ENCODE assay signal across 8 mouse cellular contexts in the genomic region with DNA sequence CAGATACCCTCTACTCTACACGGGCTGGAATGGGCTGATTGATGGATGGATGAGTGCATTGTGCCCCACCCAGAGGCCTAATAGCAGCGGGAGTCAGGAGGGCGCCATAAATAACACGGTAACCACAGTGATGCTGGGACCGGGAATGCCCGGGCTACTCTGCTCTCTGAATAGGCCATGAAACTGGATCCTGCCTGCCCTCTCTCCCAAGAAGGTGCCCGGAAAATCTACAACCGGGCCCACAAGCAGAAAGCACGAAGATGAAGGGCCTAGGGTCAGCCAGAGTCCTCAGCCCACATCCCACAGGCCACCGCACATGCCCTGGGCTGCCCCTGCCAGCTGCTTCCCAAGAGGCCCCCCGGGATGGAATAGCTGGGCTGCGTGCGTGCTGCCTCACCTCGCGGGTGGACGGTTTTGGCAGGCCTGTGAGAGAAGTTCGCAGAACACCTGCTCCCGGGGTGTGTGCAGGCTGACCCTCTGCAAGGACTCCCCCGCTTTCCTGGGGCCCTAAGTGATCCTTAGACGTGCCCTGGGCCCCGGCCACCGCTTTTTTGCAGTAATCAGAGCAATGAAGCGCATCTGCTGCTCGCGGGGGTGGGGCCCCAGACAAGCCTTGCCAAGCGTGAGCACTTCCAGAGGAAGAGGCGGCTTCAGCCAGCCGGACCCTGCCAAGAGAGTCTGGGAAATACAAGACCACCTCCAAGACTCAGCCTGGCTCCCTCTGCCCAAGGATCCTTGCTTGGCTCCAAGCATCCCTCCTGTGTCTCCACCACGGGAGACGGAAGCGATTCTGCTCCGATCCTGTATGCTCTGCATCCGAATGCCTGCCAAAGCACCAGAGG.
DNase-seq lines count a peak whose midpoint lies in the region; ATAC-seq and TF ChIP-seq lines count a peak whose summit lies in the region.

No protein-coding gene starts in this region.

- no peak for TF ChIP-seq POLR2A in heart, adult 2 months (IDR thresholded peaks at IDR 0.05; ENCODE audit: insufficient read depth, low read depth, low read length)
- TF ChIP-seq POLR2A in limb, embryonic 14.5 days (IDR thresholded peaks at IDR 0.05; ENCODE audit: borderline replicate concordance, extremely low read depth, insufficient read depth, insufficient read length), result no peak

- H3K27me3 ChIP-seq in heart, embryonic 15.5 days, result peaks cover 24% of the 10 kb centered on the region
- H3K27me3 ChIP-seq in heart, adult 2 months (ENCODE audit: control insufficient read depth, insufficient read depth, low read length), result no peaks in the 10 kb centered on the region
- peaks cover 9% of the 10 kb centered on the region; the same call in 1 of the 2 replicates for H3K27me3 ChIP-seq in forebrain, embryonic 13.5 days
- H3K27me3 ChIP-seq in limb, embryonic 14.5 days (ENCODE audit: control insufficient read depth, insufficient read depth, low read length), result peaks cover 24% of the 10 kb centered on the region

- intact Hi-C loops in heart, adult 2 months (cut with DNase I), result no loop called here

- H3K27ac ChIP-seq in heart, embryonic 15.5 days, result no peak overlapping the region
- H3K27ac ChIP-seq in heart, adult 2 months, result no peak overlapping the region
- no peak overlapping the region for H3K27ac ChIP-seq in forebrain, embryonic 13.5 days
- H3K27ac ChIP-seq in limb, embryonic 14.5 days (replicated peaks; ENCODE audit: low read depth, low read length), result no peak overlapping the region

- no peak for TF ChIP-seq EP300 in heart, adult 2 months (IDR thresholded peaks at IDR 0.05; ENCODE audit: insufficient read depth, low read depth, low read length)

- no peaks in the 10 kb centered on the region for H3K79me2 ChIP-seq in heart, adult 2 months (replicated peaks; ENCODE audit: control insufficient read depth, insufficient read depth, low read length)

- H3K4me1 ChIP-seq in heart, embryonic 15.5 days (replicated peaks), result peaks cover 13% of the 10 kb centered on the region
- no peaks in the 10 kb centered on the region for H3K4me1 ChIP-seq in heart, adult 2 months (ENCODE audit: control insufficient read depth, insufficient read depth, low read length)
- peaks cover 9% of the 10 kb centered on the region for H3K4me1 ChIP-seq in forebrain, embryonic 13.5 days
- H3K4me1 ChIP-seq in limb, embryonic 14.5 days (ENCODE audit: control insufficient read depth, insufficient read depth, low read length), result peaks cover 8% of the 10 kb centered on the region

- H3K4me2 ChIP-seq in heart, embryonic 15.5 days, result peak overlapping the region; percentile 35
- peak overlapping the region; percentile 30 for H3K4me2 ChIP-seq in forebrain, embryonic 13.5 days
- peak overlapping the region; percentile 33 for H3K4me2 ChIP-seq in limb, embryonic 14.5 days (replicated peaks; ENCODE audit: low read depth, low read length, severe bottlenecking)

- no peak for TF ChIP-seq CTCF in heart, adult 2 months (IDR thresholded peaks at IDR 0.05)

- peak; percentile 35; the same call in 1 of the 2 replicates for ATAC-seq in heart, embryonic 15.5 days (replicated peaks; ENCODE audit: insufficient number of reproducible peaks, insufficient read depth, low FRiP score, low read depth)
- no peak for ATAC-seq in forebrain, embryonic 13.5 days
- ATAC-seq in limb, embryonic 14.5 days (ENCODE audit: low FRiP score, low read depth), result peak; percentile 71
- ATAC-seq in activated CD4-positive, CD25-positive, alpha-beta regulatory T cell, adult 4 months, result no peak

- no peak for DNase-seq in heart, adult 2 months
- DNase-seq in MN1 (ENCODE audit: low spot score), result peak; percentile 25
- peak; percentile 15 for DNase-seq in limb, embryonic 14.5 days (ENCODE audit: low spot score)
- no peak for DNase-seq in spleen, adult 18-20 months
- DNase-seq in spleen, postnatal 10 days (ENCODE audit: low spot score in 2 of 2), result no peak

- H3K36me3 ChIP-seq in heart, embryonic 15.5 days, result no peaks in the 10 kb centered on the region
- H3K36me3 ChIP-seq in heart, adult 2 months (ENCODE audit: control insufficient read depth, insufficient read depth, low read length), result no peaks in the 10 kb centered on the region
- H3K36me3 ChIP-seq in forebrain, embryonic 13.5 days (ENCODE audit: poor library complexity, severe bottlenecking), result no peaks in the 10 kb centered on the region
- no peaks in the 10 kb centered on the region for H3K36me3 ChIP-seq in limb, embryonic 14.5 days (ENCODE audit: control insufficient read depth, insufficient read depth, low read length)

- H3K9me3 ChIP-seq in heart, embryonic 15.5 days (replicated peaks), result no peaks in the 10 kb centered on the region
- no peaks in the 10 kb centered on the region; the same call in 1 of the 2 replicates for H3K9me3 ChIP-seq in forebrain, embryonic 13.5 days (replicated peaks)
- H3K9me3 ChIP-seq in limb, embryonic 14.5 days (ENCODE audit: control insufficient read depth, low read length), result no peaks in the 10 kb centered on the region

- no peak overlapping the region for H3K4me3 ChIP-seq in heart, embryonic 15.5 days
- no peak overlapping the region for H3K4me3 ChIP-seq in heart, adult 2 months
- H3K4me3 ChIP-seq in forebrain, embryonic 13.5 days, result no peak overlapping the region
- H3K4me3 ChIP-seq in limb, embryonic 14.5 days (replicated peaks; ENCODE audit: low read length), result no peak overlapping the region

- 23% methylated on average over 33 of the region's 33 CpGs for WGBS in heart, embryonic 15.5 days
- 32% methylated on average over 33 of the region's 33 CpGs for WGBS in heart, adult 2 months
- WGBS in forebrain, embryonic 13.5 days, result 25% methylated on average over 33 of the region's 33 CpGs
- WGBS in limb, embryonic 14.5 days, result 10% methylated on average over 33 of the region's 33 CpGs

- no peak overlapping the region for H3K9ac ChIP-seq in heart, embryonic 15.5 days
- H3K9ac ChIP-seq in heart, adult 2 months (ENCODE audit: low read depth, low read length), result no peak overlapping the region
- no peak overlapping the region for H3K9ac ChIP-seq in forebrain, embryonic 13.5 days
- H3K9ac ChIP-seq in limb, embryonic 14.5 days (ENCODE audit: low read depth, low read length, severe bottlenecking), result no peak overlapping the region

Comparison
In these comparisons a context has a peak if more than half of its experiments do, and no peak if none do; other contexts are left out.
1. ATAC-seq: peak in heart, embryonic 15.5 days (single experiment) and limb, embryonic 14.5 days (single experiment); none in forebrain, embryonic 13.5 days (single experiment) and activated CD4-positive, CD25-positive, alpha-beta regulatory T cell, adult 4 months (single experiment).
2. DNase-seq: peak in MN1 (single experiment) and limb, embryonic 14.5 days (single experiment); none in heart, adult 2 months (0 of 2), spleen, adult 18-20 months (0 of 2) and spleen, postnatal 10 days (0 of 2).
3. Peak in every context shown above with its lines, with median percentiles within 50 percentile points of each other: H3K4me2 ChIP-seq.